Comparison of ENCODE assay signal across 10 mouse cellular contexts in genomic region chr13:116308933-116309583, GRCm38 (mm10). TPM values are rescaled to one million over a fixed set of nuclear protein-coding genes. Genes with fewer than 3 reads are reported as not detected.
DNase-seq lines count a peak whose midpoint lies in the region; ATAC-seq and TF ChIP-seq lines count a peak whose summit lies in the region.
"Had no signal": no experiment of that assay in that cellular context is flagged by ENCODE, and none has a peak within 500 bp of the region (broad histone marks: within the 10 kb centered on the region; RNA-seq: fewer than 3 reads in every experiment).

No protein-coding gene starts in this region.

- H3K4me1 ChIP-seq in heart, embryonic 14.5 days (ENCODE audit: control insufficient read depth in 2 of 2, insufficient read depth in 2 of 2, low read length in 2 of 2) = peaks cover 3 to 6% of the 10 kb centered on the region in 2 experiments; a peak in 3 of 4 replicates
- peaks cover 38% of the 10 kb centered on the region for H3K4me1 ChIP-seq in embryonic facial prominence, embryonic 10.5 days
- H3K4me1 ChIP-seq in intestine, embryonic 14.5 days (replicated peaks; ENCODE audit: control insufficient read depth, insufficient read depth, low read length) = 0 out of 2 replicates have a peak, but pooled peaks cover 2% of the 10 kb centered on the region

- no peaks in the 10 kb centered on the region for H3K79me2 ChIP-seq in myocyte (ENCODE audit: control insufficient read depth, insufficient read depth)

- DNase-seq in heart, postnatal 36 days = no peak
- DNase-seq in embryonic facial prominence, embryonic 10.5 days (ENCODE audit: low spot score) = peak; percentile 54
- DNase-seq in intestine, embryonic 14.5 days (ENCODE audit: low spot score) = no peak
- DNase-seq in spleen, postnatal 14 days (ENCODE audit: low spot score in 2 of 2) = no peak
- no peak for DNase-seq in thymus, postnatal 36 days
- no peak for DNase-seq in left cerebral cortex, postnatal 4 days

- peak overlapping the region; percentile 85 for H3K4me2 ChIP-seq in heart, embryonic 14.5 days (ENCODE audit: low read length)
- H3K4me2 ChIP-seq in intestine, embryonic 14.5 days (ENCODE audit: low read length) = peak overlapping the region; percentile 82
- H3K4me2 ChIP-seq in myocyte (ENCODE audit: low read depth) = peak overlapping the region; percentile 72

- no peak for TF ChIP-seq POLR2A in myocyte (IDR thresholded peaks at IDR 0.05; ENCODE audit: insufficient read length, low read depth)

- H3K36me3 ChIP-seq in heart, embryonic 14.5 days (ENCODE audit: control insufficient read depth, insufficient read depth, low read length) = no peaks in the 10 kb centered on the region
- H3K36me3 ChIP-seq in embryonic facial prominence, embryonic 10.5 days (replicated peaks) = no peaks in the 10 kb centered on the region
- no peaks in the 10 kb centered on the region for H3K36me3 ChIP-seq in intestine, embryonic 14.5 days (ENCODE audit: control insufficient read depth, insufficient read depth, low read length)
- H3K36me3 ChIP-seq in myocyte (ENCODE audit: control insufficient read depth, insufficient read depth) = no peaks in the 10 kb centered on the region
- H3K36me3 ChIP-seq: G1E had no signal

- no peak for ATAC-seq in heart, embryonic 14.5 days (ENCODE audit: insufficient number of reproducible peaks, insufficient read depth, low FRiP score, low read depth)
- ATAC-seq in intestine, embryonic 14.5 days (replicated peaks; ENCODE audit: low FRiP score, low TSS enrichment, low read depth) = no peak

- H3K4me3 ChIP-seq in heart, embryonic 14.5 days (ENCODE audit: control insufficient read depth in 1 of 2, insufficient read depth in 1 of 2, low read depth in 1 of 2, low read length in 2 of 2) = peak overlapping the region; percentile 54 to 60
- peak overlapping the region; percentile 68 for H3K4me3 ChIP-seq in embryonic facial prominence, embryonic 10.5 days
- H3K4me3 ChIP-seq in intestine, embryonic 14.5 days (ENCODE audit: low read depth, low read length) = peak overlapping the region; percentile 51
- H3K4me3 ChIP-seq in myocyte = peak overlapping the region; percentile 44

- peak overlapping the region; percentile 95 for H3ac ChIP-seq in myocyte (ENCODE audit: control insufficient read depth, insufficient read length)

- WGBS in heart, embryonic 14.5 days = 2% methylated on average over 18 of the region's 18 CpGs
- under 1% methylated on average over 18 of the region's 18 CpGs for WGBS in embryonic facial prominence, embryonic 10.5 days
- under 1% methylated on average over 18 of the region's 18 CpGs for WGBS in intestine, embryonic 14.5 days

- H3K9ac ChIP-seq in heart, embryonic 14.5 days (ENCODE audit: low read length) = peak overlapping the region; percentile 48; the same call in 1 of the 2 replicates
- H3K9ac ChIP-seq in intestine, embryonic 14.5 days (ENCODE audit: low read length) = peak overlapping the region; percentile 47

- peak overlapping the region in 1 of 2 experiments; percentile 19; a peak in 1 of 4 replicates for H3K27ac ChIP-seq in heart, embryonic 14.5 days (replicated peaks in 1 of 2; ENCODE audit: control insufficient read depth in 1 of 2, insufficient read depth in 1 of 2, low read depth in 2 of 2, low read length in 2 of 2)
- peak overlapping the region; percentile 85 for H3K27ac ChIP-seq in embryonic facial prominence, embryonic 10.5 days (replicated peaks)
- H3K27ac ChIP-seq in intestine, embryonic 14.5 days (ENCODE audit: low read depth) = no peak overlapping the region; the same call in 1 of the 2 replicates

- peaks cover 93% of the 10 kb centered on the region for H3K27me3 ChIP-seq in heart, embryonic 14.5 days (ENCODE audit: control insufficient read depth, insufficient read depth, low read length)
- peaks cover 96% of the 10 kb centered on the region for H3K27me3 ChIP-seq in embryonic facial prominence, embryonic 10.5 days (replicated peaks; ENCODE audit: low read depth, poor library complexity, severe bottlenecking)
- peaks cover 94% of the 10 kb centered on the region for H3K27me3 ChIP-seq in intestine, embryonic 14.5 days (replicated peaks; ENCODE audit: control insufficient read depth, insufficient read depth, low read length)
- H3K27me3 ChIP-seq in myocyte (ENCODE audit: control insufficient read depth, insufficient read depth, insufficient read length) = no peaks in the 10 kb centered on the region

- intact Hi-C loops in heart, postnatal 36 days (cut with DNase I) = loop anchor here (5.0 kb wide), 1 partner anchor 398 kb away; no protein-coding TSS in a partner anchor
- intact Hi-C loops in left cerebral cortex, postnatal 4 days (cut with DNase I) = loop anchor here (10.0 kb wide), 1 partner anchor 584 kb away; no protein-coding TSS in a partner anchor

- H3K9me3 ChIP-seq in heart, embryonic 14.5 days (ENCODE audit: control insufficient read depth, low read length) = no peaks in the 10 kb centered on the region
- H3K9me3 ChIP-seq in embryonic facial prominence, embryonic 10.5 days = no peaks in the 10 kb centered on the region
- no peaks in the 10 kb centered on the region for H3K9me3 ChIP-seq in intestine, embryonic 14.5 days (ENCODE audit: control insufficient read depth, low read length)

TF ChIP-seq in myocyte, 11 proteins besides CTCF, POLR2A, EP300 and RAD21:
- no peak for TF ChIP-seq E2F4 (IDR thresholded peaks at IDR 0.05; ENCODE audit: insufficient read depth)
- no peak for TF ChIP-seq MYOG (IDR thresholded peaks at IDR 0.05; ENCODE audit: control insufficient read depth in 1 of 3, insufficient read depth in 1 of 3, insufficient read length in 2 of 3, low read depth in 2 of 3)
- TF ChIP-seq MYOD1 (IDR thresholded peaks at IDR 0.05; ENCODE audit: control insufficient read depth in 1 of 3, insufficient read length in 2 of 3, low read depth in 2 of 3) = no peak
- no peak for TF ChIP-seq CEBPB (IDR thresholded peaks at IDR 0.05; ENCODE audit: insufficient read depth, poor library complexity, severe bottlenecking)
- TF ChIP-seq MAX (IDR thresholded peaks at IDR 0.05; ENCODE audit: low read depth) = no peak

RNA-seq across cellular contexts. Expression of gene Isl1, which starts 0.4 kb away (rescaled TPM):
- polyA plus RNA-seq in heart, embryonic 14.5 days (2014; fragmentation: Nextera tagmentation; extraction: Ambion mirVana) = 2.3 and 5.4 TPM in 2 replicates
- under 1 TPM in 1 of 2 experiments, not detected in 1; 0.53 TPM for total RNA-seq in heart, postnatal 36 days (2021)
- polyA plus RNA-seq in embryonic facial prominence, embryonic 10.5 days (2016; fragmentation: Nextera tagmentation; extraction: Ambion mirVana) = 49.5 and 58.7 TPM in 2 replicates
- 2.7 and 4.6 TPM in 2 replicates for polyA plus RNA-seq in intestine, embryonic 14.5 days (2014; fragmentation: Nextera tagmentation; extraction: Ambion mirVana)
- polyA plus RNA-seq in myocyte (2012; fragmentation: generic; extraction: Trizol) = 3.0 TPM
- total RNA-seq in left cerebral cortex, postnatal 4 days (2021) = 10 to 100 TPM in 1 of 2 experiments, 1 to 10 TPM in 1; 3.6 to 10.5 TPM
- total RNA-seq: layer of hippocampus, postnatal 36 days had no signal
- polyA plus RNA-seq: G1E had no signal
